12 mouse cellular contexts compared by ENCODE assay signal in genomic region chr12:26631111-26631794, GRCm38 (mm10).
DNase-seq lines count a peak whose midpoint lies in the region; ATAC-seq lines count a peak whose summit lies in the region.
"Had no signal": no experiment of that assay in that cellular context is flagged by ENCODE, and none has a peak within 500 bp of the region (broad histone marks: within the 10 kb centered on the region; RNA-seq: fewer than 3 reads in every experiment).

No protein-coding gene starts in this region.

- no peaks in the 10 kb centered on the region for H3K9me3 ChIP-seq in hindbrain, embryonic 11.5 days (ENCODE audit: control insufficient read depth, low read length)
- H3K9me3 ChIP-seq in midbrain, embryonic 11.5 days (ENCODE audit: control insufficient read depth, low read length): no peaks in the 10 kb centered on the region
- H3K9me3 ChIP-seq: intestine, embryonic 15.5 days had no signal

- H3K4me3 ChIP-seq in hindbrain, embryonic 11.5 days (ENCODE audit: low read depth, low read length): no peak overlapping the region
- no peak overlapping the region for H3K4me3 ChIP-seq in midbrain, embryonic 11.5 days (ENCODE audit: low read depth, low read length)
- H3K4me3 ChIP-seq: intestine, embryonic 15.5 days had no signal

- H3K9ac ChIP-seq in hindbrain, embryonic 11.5 days (ENCODE audit: low read depth, low read length): peak overlapping the region; percentile 40
- peak overlapping the region; percentile 17; the same call in 1 of the 2 replicates for H3K9ac ChIP-seq in midbrain, embryonic 11.5 days (ENCODE audit: low read length)
- H3K9ac ChIP-seq: intestine, embryonic 15.5 days had no signal

- peak; percentile 30 for DNase-seq in retina, postnatal 1 day
- DNase-seq in retina, embryonic 14.5 days (ENCODE audit: low spot score): no peak
- no peak for DNase-seq in hindbrain, embryonic 11.5 days (ENCODE audit: low spot score)
- DNase-seq in midbrain, embryonic 11.5 days (ENCODE audit: low spot score, missing footprints): peak; percentile 84
- DNase-seq in layer of hippocampus, postnatal 36 days: no peak
- no peak for DNase-seq in kidney, adult 11 months
- DNase-seq: liver; lung, postnatal 4 days had no signal

- ATAC-seq in hindbrain, embryonic 11.5 days (ENCODE audit: low FRiP score): peak; percentile 76
- ATAC-seq in midbrain, embryonic 11.5 days (ENCODE audit: low FRiP score): peak; percentile 80
- no peak for ATAC-seq in megakaryocyte progenitor cell, adult 5-6 weeks (replicated peaks; ENCODE audit: poor library complexity)
- ATAC-seq: intestine, embryonic 15.5 days had no signal

- H3K36me3 ChIP-seq in hindbrain, embryonic 11.5 days (ENCODE audit: control insufficient read depth, insufficient read depth, low read length): no peaks in the 10 kb centered on the region
- H3K36me3 ChIP-seq in midbrain, embryonic 11.5 days (ENCODE audit: control insufficient read depth, insufficient read depth, low read length): no peaks in the 10 kb centered on the region
- H3K36me3 ChIP-seq: intestine, embryonic 15.5 days had no signal

- H3K4me1 ChIP-seq in hindbrain, embryonic 11.5 days (replicated peaks; ENCODE audit: control insufficient read depth, insufficient read depth, low read length): no peaks in the 10 kb centered on the region; the same call in 1 of the 2 replicates
- H3K4me1 ChIP-seq in midbrain, embryonic 11.5 days (ENCODE audit: control insufficient read depth, insufficient read depth, low read length): peaks cover 16% of the 10 kb centered on the region
- H3K4me1 ChIP-seq: intestine, embryonic 15.5 days had no signal

- H3K27me3 ChIP-seq in hindbrain, embryonic 11.5 days (ENCODE audit: control insufficient read depth, insufficient read depth, low read length): no peaks in the 10 kb centered on the region
- no peaks in the 10 kb centered on the region for H3K27me3 ChIP-seq in midbrain, embryonic 11.5 days (ENCODE audit: control insufficient read depth, insufficient read depth, low read length)
- H3K27me3 ChIP-seq: CH12.LX; intestine, embryonic 15.5 days had no signal

- 11% methylated on average over 4 of the region's 4 CpGs for whole genome bisulfite sequencing in hindbrain, embryonic 11.5 days
- WGBS in midbrain, embryonic 11.5 days: 0% methylated on average over 4 of the region's 4 CpGs

- no peak overlapping the region for H3K4me2 ChIP-seq in hindbrain, embryonic 11.5 days (replicated peaks; ENCODE audit: low read depth, low read length)
- peak overlapping the region; percentile 25; the same call in 1 of the 2 replicates for H3K4me2 ChIP-seq in midbrain, embryonic 11.5 days
- H3K4me2 ChIP-seq: heart, embryonic 11.5 days; intestine, embryonic 15.5 days had no signal

- peak overlapping the region; percentile 94 for H3K27ac ChIP-seq in hindbrain, embryonic 11.5 days (ENCODE audit: low read depth, low read length)
- peak overlapping the region; percentile 72 for H3K27ac ChIP-seq in midbrain, embryonic 11.5 days (ENCODE audit: low read depth, low read length)
- H3K27ac ChIP-seq: intestine, embryonic 15.5 days had no signal

Comparison
In these comparisons a context has a peak if more than half of its experiments do, and no peak if none do; other contexts are left out.
1. DNase-seq: peak in retina, postnatal 1 day (single experiment) and midbrain, embryonic 11.5 days (single experiment); none in retina, embryonic 14.5 days (single experiment), hindbrain, embryonic 11.5 days (single experiment), layer of hippocampus, postnatal 36 days (0 of 2) and kidney, adult 11 months (single experiment).